Mouse (Mus musculus): ENCODE results near the gene Sppl3. TPM values are rescaled to one million over a fixed set of nuclear protein-coding genes. Genes with fewer than 3 reads are reported as not detected.

Gene Sppl3
- polyA plus RNA-seq, 1 experiment from 2014 or later, result 11.5 TPM

GRCm38 (mm10) chr5:115144471-115144870 is 133.5 kb downstream of the Sppl3 start:
- Histone ChIP-seq H3K36me3 (peaks cover 70% of the 10 kb centered on the region), H3K4me1 (peaks cover 23% of the 10 kb centered on the region), H3K27me3 (ENCODE audit: low read depth, poor library complexity, severe bottlenecking) (no peaks in the 10 kb centered on the region), H3K4me3 (no peak overlapping the region), H3K9me3 (replicated peaks) (no peaks in the 10 kb centered on the region; the same call in 1 of the 2 replicates), H3K27ac (replicated peaks) (no peak overlapping the region)
- DNase-seq (ENCODE audit: low spot score), result no peak
- WGBS, result 82% methylated on average over 6 of the region's 6 CpGs

- Histone ChIP-seq H3K27ac (replicated peaks) (no peak overlapping the region), H3K9me3 (replicated peaks) (no peaks in the 10 kb centered on the region; the same call in 1 of the 2 replicates), H3K36me3 (peaks cover 79% of the 10 kb centered on the region), H3K4me3 (no peak overlapping the region), H3K27me3 (ENCODE audit: low read depth, poor library complexity, severe bottlenecking) (no peaks in the 10 kb centered on the region), H3K4me1 (peaks cover 23% of the 10 kb centered on the region)
- DNase-seq (ENCODE audit: low spot score), result no peak
- WGBS, result 80% methylated on average over 11 of the region's 11 CpGs
These were observed 134.5 kb downstream of the Sppl3 start for GRCm38 (mm10) chr5:115145253-115145968.

- peaks cover 18% of the 10 kb centered on the region for H3K4me1 ChIP-seq
- H3K4me3 ChIP-seq, result no peak overlapping the region
- peaks cover 87% of the 10 kb centered on the region for H3K36me3 ChIP-seq
- WGBS, result 87% methylated on average over 6 of the region's 6 CpGs
- H3K27me3 ChIP-seq (ENCODE audit: low read depth, poor library complexity, severe bottlenecking), result no peaks in the 10 kb centered on the region
- H3K27ac ChIP-seq (replicated peaks), result no peak overlapping the region
- H3K9me3 ChIP-seq (replicated peaks), result no peaks in the 10 kb centered on the region; the same call in 1 of the 2 replicates
- DNase-seq (ENCODE audit: low spot score), result no peak
These were observed 135.2 kb downstream of the Sppl3 start for GRCm38 (mm10) chr5:115145976-115146746.

- H3K4me1 ChIP-seq, result peaks cover 18% of the 10 kb centered on the region
- no peak overlapping the region for H3K27ac ChIP-seq (replicated peaks)
- H3K9me3 ChIP-seq (replicated peaks), result no peaks in the 10 kb centered on the region; the same call in 1 of the 2 replicates
- peaks cover 92% of the 10 kb centered on the region for H3K36me3 ChIP-seq
- H3K4me3 ChIP-seq, result no peak overlapping the region
- no peaks in the 10 kb centered on the region for H3K27me3 ChIP-seq (ENCODE audit: low read depth, poor library complexity, severe bottlenecking)
- no peak for DNase-seq (ENCODE audit: low spot score)
These were observed 135.8 kb downstream of the Sppl3 start for GRCm38 (mm10) chr5:115146747-115147130.

GRCm38 (mm10) chr5:115147388-115147787 is 136.5 kb downstream of the Sppl3 start:
- WGBS, result 96% methylated on average over 3 of the region's 3 CpGs
- Histone ChIP-seq H3K27me3 (ENCODE audit: low read depth, poor library complexity, severe bottlenecking) (no peaks in the 10 kb centered on the region), H3K36me3 (peaks cover 92% of the 10 kb centered on the region), H3K4me1 (peaks cover 19% of the 10 kb centered on the region), H3K9me3 (replicated peaks) (no peaks in the 10 kb centered on the region; the same call in 1 of the 2 replicates), H3K27ac (replicated peaks) (no peak overlapping the region), H3K4me3 (no peak overlapping the region)
- no peak for DNase-seq (ENCODE audit: low spot score)

GRCm38 (mm10) chr5:115148378-115148777 is 137.4 kb downstream of the Sppl3 start:
- DNase-seq (ENCODE audit: low spot score), result no peak
- H3K9me3 ChIP-seq (replicated peaks), result no peaks in the 10 kb centered on the region; the same call in 1 of the 2 replicates
- H3K36me3 ChIP-seq, result peaks cover 94% of the 10 kb centered on the region
- H3K4me3 ChIP-seq, result no peak overlapping the region
- no peaks in the 10 kb centered on the region for H3K27me3 ChIP-seq (ENCODE audit: low read depth, poor library complexity, severe bottlenecking)
- WGBS, result 92% methylated on average over 8 of the region's 8 CpGs
- H3K27ac ChIP-seq (replicated peaks), result no peak overlapping the region
- H3K4me1 ChIP-seq, result peaks cover 22% of the 10 kb centered on the region

Other genes starting within 250 kb of the Sppl3 start
- 50.1 and 54.0 TPM in 2 replicates for gene Ankrd13a, start 236.5 kb upstream of the Sppl3 start, polyA plus RNA-seq (2016; fragmentation: Nextera tagmentation; extraction: Ambion mirVana)
- 34.4 and 38.1 TPM in 2 replicates for gene Git2, start 235.6 kb upstream of the Sppl3 start, polyA plus RNA-seq (2016; fragmentation: Nextera tagmentation; extraction: Ambion mirVana)
- gene 1500011B03Rik, start 187.7 kb upstream of the Sppl3 start, polyA plus RNA-seq (2016; fragmentation: Nextera tagmentation; extraction: Ambion mirVana), result 133 and 143 TPM in 2 replicates
- not detected in 2 replicates for gene 4930519G04Rik, start 157.5 kb upstream of the Sppl3 start, polyA plus RNA-seq (2016; fragmentation: Nextera tagmentation; extraction: Ambion mirVana)
- 0.16 and 0.57 TPM in 2 replicates for gene Gm9936, start 152.5 kb upstream of the Sppl3 start, polyA plus RNA-seq (2016; fragmentation: Nextera tagmentation; extraction: Ambion mirVana)
- 0.54 and 0.88 TPM in 2 replicates for gene Oasl2, start 114.2 kb upstream of the Sppl3 start, polyA plus RNA-seq (2016; fragmentation: Nextera tagmentation; extraction: Ambion mirVana)
- gene Oasl1, start 87.9 kb upstream of the Sppl3 start, polyA plus RNA-seq (2016; fragmentation: Nextera tagmentation; extraction: Ambion mirVana), result not detected in 2 replicates
- 48.7 and 50.3 TPM in 2 replicates for gene 2210016L21Rik, start 69.0 kb upstream of the Sppl3 start, polyA plus RNA-seq (2016; fragmentation: Nextera tagmentation; extraction: Ambion mirVana)
- gene Hnf1a, start 40.0 kb upstream of the Sppl3 start, polyA plus RNA-seq (2016; fragmentation: Nextera tagmentation; extraction: Ambion mirVana), result 0.06 TPM in 1 of 2 replicates, not detected in the other
- 23.5 and 25.4 TPM in 2 replicates for gene Gm10401, start 87.2 kb downstream of the Sppl3 start, polyA plus RNA-seq (2016; fragmentation: Nextera tagmentation; extraction: Ambion mirVana)
- gene Acads, start 108.2 kb downstream of the Sppl3 start, polyA plus RNA-seq (2016; fragmentation: Nextera tagmentation; extraction: Ambion mirVana), result 60.0 and 65.2 TPM in 2 replicates
- 66.7 and 68.7 TPM in 2 replicates for gene Unc119b, start 123.8 kb downstream of the Sppl3 start, polyA plus RNA-seq (2016; fragmentation: Nextera tagmentation; extraction: Ambion mirVana)
- gene Mlec, start 147.0 kb downstream of the Sppl3 start, polyA plus RNA-seq (2016; fragmentation: Nextera tagmentation; extraction: Ambion mirVana), result 56.5 and 69.5 TPM in 2 replicates
- gene Cabp1, start 183.2 kb downstream of the Sppl3 start, polyA plus RNA-seq (2016; fragmentation: Nextera tagmentation; extraction: Ambion mirVana), result 1.2 and 1.3 TPM in 2 replicates
- gene Pop5, start 224.7 kb downstream of the Sppl3 start, polyA plus RNA-seq (2016; fragmentation: Nextera tagmentation; extraction: Ambion mirVana), result 104 and 113 TPM in 2 replicates

Data from midbrain, embryonic 10.5 days (tissue).